Mouse (Mus musculus): ENCODE results near the gene E030018B13Rik. TPM values are rescaled to one million over a fixed set of nuclear protein-coding genes. Genes with fewer than 3 reads are reported as not detected.

E030018B13Rik gene
- polyA plus RNA-seq, 1 experiment from 2014 or later, result not detected

GRCm38 (mm10) chr7:63917693-63918092 lies 1.0 kb downstream of the E030018B13Rik start:
- 36% methylated on average over 6 of the region's 6 CpGs for WGBS
- no peak overlapping the region for H3K27ac ChIP-seq (ENCODE audit: low read depth, low read length)
- peak; percentile 74 for ATAC-seq
- no peak overlapping the region for H3K9ac ChIP-seq (ENCODE audit: low read depth, low read length)
- no peaks in the 10 kb centered on the region for H3K36me3 ChIP-seq (ENCODE audit: control insufficient read depth, insufficient read depth)
- no peaks in the 10 kb centered on the region for H3K27me3 ChIP-seq (replicated peaks; ENCODE audit: control insufficient read depth, insufficient read depth, low read length)
- H3K9me3 ChIP-seq (ENCODE audit: control insufficient read depth), result no peaks in the 10 kb centered on the region
- peaks cover 8% of the 10 kb centered on the region; the same call in 1 of the 2 replicates for H3K4me1 ChIP-seq (replicated peaks; ENCODE audit: control insufficient read depth, insufficient read depth, low read length)
- no peak overlapping the region for H3K4me2 ChIP-seq (replicated peaks; ENCODE audit: low read depth)
- no peak overlapping the region for H3K4me3 ChIP-seq (ENCODE audit: low read depth, low read length)
- TF ChIP-seq CTCF (IDR thresholded peaks at IDR 0.05; ENCODE audit: low read depth), result 0 out of 2 replicates have a peak, but pooled peaks have one; percentile 3

GRCm38 (mm10) chr7:63918771-63919768 lies 2.4 kb downstream of the E030018B13Rik start:
- Histone ChIP-seq H3K4me2 (replicated peaks; ENCODE audit: low read depth) (no peak overlapping the region), H3K27me3 (replicated peaks; ENCODE audit: control insufficient read depth, insufficient read depth, low read length) (no peaks in the 10 kb centered on the region), H3K9ac (ENCODE audit: low read depth, low read length) (no peak overlapping the region), H3K4me1 (replicated peaks; ENCODE audit: control insufficient read depth, insufficient read depth, low read length) (peaks cover 4% of the 10 kb centered on the region; the same call in 1 of the 2 replicates), H3K36me3 (ENCODE audit: control insufficient read depth, insufficient read depth) (no peaks in the 10 kb centered on the region), H3K27ac (ENCODE audit: low read depth, low read length) (no peak overlapping the region), H3K4me3 (ENCODE audit: low read depth, low read length) (no peak overlapping the region), H3K9me3 (ENCODE audit: control insufficient read depth) (no peaks in the 10 kb centered on the region)
- ATAC-seq, result no peak
- 71% methylated on average over 12 of the region's 12 CpGs for WGBS
- TF ChIP-seq CTCF (IDR thresholded peaks at IDR 0.05; ENCODE audit: low read depth), result no peak

GRCm38 (mm10) chr7:63921909-63922562 lies 5.4 kb downstream of the E030018B13Rik start:
- Histone ChIP-seq H3K27ac (ENCODE audit: low read depth, low read length) (no peak overlapping the region), H3K4me1 (replicated peaks; ENCODE audit: control insufficient read depth, insufficient read depth, low read length) (peaks cover 16% of the 10 kb centered on the region), H3K27me3 (replicated peaks; ENCODE audit: control insufficient read depth, insufficient read depth, low read length) (no peaks in the 10 kb centered on the region), H3K36me3 (ENCODE audit: control insufficient read depth, insufficient read depth) (no peaks in the 10 kb centered on the region), H3K9me3 (ENCODE audit: control insufficient read depth) (no peaks in the 10 kb centered on the region), H3K9ac (ENCODE audit: low read depth, low read length) (no peak overlapping the region), H3K4me3 (ENCODE audit: low read depth, low read length) (no peak overlapping the region), H3K4me2 (replicated peaks; ENCODE audit: low read depth) (no peak overlapping the region)
- no peak for TF ChIP-seq CTCF (IDR thresholded peaks at IDR 0.05; ENCODE audit: low read depth)
- ATAC-seq, result no peak
- 67% methylated on average over 8 of the region's 8 CpGs for WGBS

- peaks cover 16% of the 10 kb centered on the region for H3K4me1 ChIP-seq (replicated peaks; ENCODE audit: control insufficient read depth, insufficient read depth, low read length)
- H3K9me3 ChIP-seq (ENCODE audit: control insufficient read depth), result no peaks in the 10 kb centered on the region
- no peaks in the 10 kb centered on the region for H3K36me3 ChIP-seq (ENCODE audit: control insufficient read depth, insufficient read depth)
- H3K27ac ChIP-seq (ENCODE audit: low read depth, low read length), result no peak overlapping the region
- WGBS, result 60% methylated on average over 2 of the region's 2 CpGs
- H3K4me3 ChIP-seq (ENCODE audit: low read depth, low read length), result no peak overlapping the region
- no peaks in the 10 kb centered on the region for H3K27me3 ChIP-seq (replicated peaks; ENCODE audit: control insufficient read depth, insufficient read depth, low read length)
- TF ChIP-seq CTCF (IDR thresholded peaks at IDR 0.05; ENCODE audit: low read depth), result no peak
- H3K4me2 ChIP-seq (replicated peaks; ENCODE audit: low read depth), result no peak overlapping the region
- ATAC-seq, result no peak
- no peak overlapping the region for H3K9ac ChIP-seq (ENCODE audit: low read depth, low read length)
These were observed 5.9 kb downstream of the E030018B13Rik start for GRCm38 (mm10) chr7:63922571-63922970.

- peaks cover 16% of the 10 kb centered on the region for H3K4me1 ChIP-seq (replicated peaks; ENCODE audit: control insufficient read depth, insufficient read depth, low read length)
- ATAC-seq, result no peak
These were observed 6.3 kb downstream of the E030018B13Rik start for GRCm38 (mm10) chr7:63922975-63923374.

GRCm38 (mm10) chr7:63924151-63924550 lies 7.5 kb downstream of the E030018B13Rik start:
- no peak for TF ChIP-seq CTCF (IDR thresholded peaks at IDR 0.05; ENCODE audit: low read depth)
- peaks cover 16% of the 10 kb centered on the region for H3K4me1 ChIP-seq (replicated peaks; ENCODE audit: control insufficient read depth, insufficient read depth, low read length)
- ATAC-seq, result no peak
- WGBS, result 36% methylated on average over 1 of the region's 1 CpGs
- H3K27me3 ChIP-seq (replicated peaks; ENCODE audit: control insufficient read depth, insufficient read depth, low read length), result no peaks in the 10 kb centered on the region
- H3K9me3 ChIP-seq (ENCODE audit: control insufficient read depth), result no peaks in the 10 kb centered on the region
- no peak overlapping the region for H3K27ac ChIP-seq (ENCODE audit: low read depth, low read length)
- no peak overlapping the region for H3K9ac ChIP-seq (ENCODE audit: low read depth, low read length)
- H3K36me3 ChIP-seq (ENCODE audit: control insufficient read depth, insufficient read depth), result no peaks in the 10 kb centered on the region
- no peak overlapping the region for H3K4me3 ChIP-seq (ENCODE audit: low read depth, low read length)
- H3K4me2 ChIP-seq (replicated peaks; ENCODE audit: low read depth), result no peak overlapping the region

More at GRCm38 (mm10) chr7:63922975-63923374, 6.3 kb downstream of the E030018B13Rik start:
- H3K9me3 ChIP-seq (ENCODE audit: control insufficient read depth), result no peaks in the 10 kb centered on the region
- no peak overlapping the region for H3K4me3 ChIP-seq (ENCODE audit: low read depth, low read length)
- H3K36me3 ChIP-seq (ENCODE audit: control insufficient read depth, insufficient read depth), result no peaks in the 10 kb centered on the region
- H3K27ac ChIP-seq (ENCODE audit: low read depth, low read length), result no peak overlapping the region
- no peak overlapping the region for H3K9ac ChIP-seq (ENCODE audit: low read depth, low read length)
- WGBS, result 88% methylated on average over 1 of the region's 1 CpGs
- TF ChIP-seq CTCF (IDR thresholded peaks at IDR 0.05; ENCODE audit: low read depth), result 0 out of 2 replicates have a peak, but pooled peaks have one; percentile 21
- no peak overlapping the region for H3K4me2 ChIP-seq (replicated peaks; ENCODE audit: low read depth)
- H3K27me3 ChIP-seq (replicated peaks; ENCODE audit: control insufficient read depth, insufficient read depth, low read length), result no peaks in the 10 kb centered on the region

Data from intestine, postnatal 0 days (tissue).